Comparison of ENCODE assay signal across 9 mouse cellular contexts in the genomic region with DNA sequence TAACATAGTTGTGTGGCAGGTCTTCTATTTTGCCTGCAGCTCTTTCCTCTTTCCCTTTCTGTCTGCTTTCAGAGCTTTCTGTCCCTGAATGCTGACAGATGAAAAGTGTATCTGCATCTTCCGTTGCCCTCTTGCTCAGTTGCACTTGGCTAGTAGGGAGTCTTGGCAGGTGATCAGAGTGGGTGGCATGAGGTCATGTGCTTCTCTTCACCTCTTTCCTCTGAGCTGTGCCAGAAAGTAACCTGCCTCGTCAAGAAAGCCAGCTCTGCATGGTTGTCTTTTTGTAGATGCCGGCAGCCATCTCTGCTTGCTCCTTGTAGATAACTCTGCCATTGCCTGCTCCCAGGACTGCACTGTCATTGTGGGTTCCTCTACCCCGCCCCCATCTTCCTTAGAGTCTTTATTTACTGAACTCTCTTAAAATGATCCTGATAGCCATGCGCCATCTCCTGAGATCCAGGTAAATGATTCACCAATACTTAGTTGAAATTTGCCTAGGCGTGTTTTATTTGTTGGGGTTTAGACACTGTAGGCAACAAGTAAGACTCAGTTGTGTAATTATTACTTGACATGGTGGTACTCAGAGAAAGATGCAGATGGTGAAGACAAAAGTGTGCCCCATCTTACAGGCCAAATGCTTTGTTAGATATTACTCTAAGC.
DNase-seq lines count a peak whose midpoint lies in the region; ATAC-seq lines count a peak whose summit lies in the region.
"Had no signal": no experiment of that assay in that cellular context is flagged by ENCODE, and none has a peak within 500 bp of the region (broad histone marks: within the 10 kb centered on the region; RNA-seq: fewer than 3 reads in every experiment).

No protein-coding gene starts in this region.

- ATAC-seq in erythroid progenitor cell, adult 5-6 weeks (replicated peaks; ENCODE audit: low FRiP score, poor library complexity, severe bottlenecking), result 0 out of 2 replicates have a peak, but pooled peaks have one; percentile 39
- ATAC-seq in neutrophil, adult 5-6 weeks (ENCODE audit: extremely low read depth, insufficient number of reproducible peaks, low FRiP score, poor library complexity, severe bottlenecking), result peak; percentile 80
- ATAC-seq: forebrain, embryonic 14.5 days; midbrain, embryonic 16.5 days had no signal

- DNase-seq in thymus, postnatal 14 days, result peak; percentile 30
- no peak for DNase-seq in thymus, postnatal 10 days (ENCODE audit: low spot score in 2 of 2)
- peak; percentile 3 to 10 for DNase-seq in kidney, postnatal 4 days
- DNase-seq in ovary, postnatal 14 days (ENCODE audit: low spot score), result no peak
- no peak for DNase-seq in ovary, postnatal 36 days (ENCODE audit: low spot score)

Comparison
In these comparisons a context has a peak if more than half of its experiments do, and no peak if none do; other contexts are left out.
1. DNase-seq: peak in thymus, postnatal 14 days (single experiment) and kidney, postnatal 4 days (2 of 2); none in thymus, postnatal 10 days (0 of 2), ovary, postnatal 14 days (single experiment) and ovary, postnatal 36 days (single experiment).